Mouse (Mus musculus) left cerebral cortex, postnatal 4 days (tissue): ENCODE data around the gene Ube2h. TPM values are rescaled to one million over a fixed set of nuclear protein-coding genes. Genes with fewer than 3 reads are reported as not detected.

Source experiments
- DNase-seq: peaks from one replicate; pipeline ENCODE4 v3.0.0-alpha.2; 2022
- intact Hi-C: fragments of 180-260 bp; cut with DNase I; formaldehyde crosslinking; loops from one replicate; pipeline ENCODE4 v1.15.1; 2025
- microRNA-seq: library from miRNA; unstranded; fragments of <30 nt; microRNA quantifications from one replicate; pipeline ENCODE4 v1.2.0, GENCODE M21; 2022
- total RNA-seq, 2 experiments: library from RNA; stranded (reverse); gene quantifications; 2 replicates each; pipeline ENCODE4 v1.2.3; 2021

Gene Ube2h
- total RNA-seq, 2 experiments from 2014 or later, result 80.7 to 86.4 TPM

DNA sequence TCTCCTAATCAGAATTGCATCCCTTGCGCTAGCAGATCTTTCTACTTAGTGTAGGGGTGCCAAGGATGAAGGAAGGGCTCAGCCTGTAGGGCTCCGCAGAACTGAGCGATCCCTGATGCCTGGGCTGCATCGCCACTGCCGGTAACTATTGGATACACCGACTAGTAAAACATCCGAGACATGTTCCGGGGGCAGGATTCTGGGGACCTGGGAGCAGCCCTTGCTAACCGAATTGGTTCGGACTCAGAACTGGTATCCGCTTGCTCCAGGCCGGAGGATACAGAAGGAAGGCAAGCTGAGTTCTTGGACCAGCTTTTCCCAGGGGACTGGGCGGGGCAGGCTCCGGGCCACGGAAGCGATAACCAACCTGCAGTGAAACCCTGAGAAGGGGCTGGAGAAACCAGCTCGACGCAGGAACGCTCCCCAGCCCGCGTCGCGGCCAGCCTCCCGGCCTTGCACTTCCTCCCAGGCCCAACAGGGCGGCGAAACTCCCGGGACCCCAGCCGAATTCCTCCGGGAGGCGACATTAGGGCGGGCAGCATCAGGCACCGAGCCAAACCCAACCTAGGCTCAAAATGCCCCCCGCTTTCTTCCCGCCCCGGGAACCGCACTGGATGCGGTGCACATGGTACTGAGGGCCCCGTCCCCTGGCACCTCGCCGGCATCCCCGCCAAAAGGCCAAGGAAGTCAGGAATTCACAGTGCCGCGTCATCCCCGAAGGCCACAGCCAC, 131.4 kb downstream of the Ube2h start:
- DNase-seq, result no peak
- intact Hi-C loops, result no loop called here

DNA sequence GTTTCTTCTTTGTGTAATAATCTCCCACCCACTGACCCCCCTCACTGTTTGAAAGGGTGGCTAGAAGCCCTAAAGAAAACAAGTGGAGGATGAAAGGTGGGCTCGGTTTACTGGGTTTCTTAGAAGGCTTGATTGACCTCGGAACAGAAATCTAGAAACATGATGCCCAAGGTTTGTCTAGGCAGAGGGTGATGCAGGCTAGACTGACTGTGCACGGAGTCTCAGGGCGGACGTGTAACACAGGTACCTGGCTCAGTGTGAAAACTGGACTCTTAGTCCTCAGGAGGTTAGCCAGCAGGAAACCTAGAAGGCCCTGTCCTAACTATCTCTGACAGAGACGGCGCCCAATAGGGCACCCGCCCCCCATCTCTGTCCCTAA, 131.9 kb downstream of the Ube2h start:
- no peak for DNase-seq
- intact Hi-C loops, result no loop called here

GRCm38 (mm10) chr6:30171967-30172366, 132.4 kb downstream of the Ube2h start:
- intact Hi-C loops, result no loop called here
- DNase-seq, result no peak

DNA sequence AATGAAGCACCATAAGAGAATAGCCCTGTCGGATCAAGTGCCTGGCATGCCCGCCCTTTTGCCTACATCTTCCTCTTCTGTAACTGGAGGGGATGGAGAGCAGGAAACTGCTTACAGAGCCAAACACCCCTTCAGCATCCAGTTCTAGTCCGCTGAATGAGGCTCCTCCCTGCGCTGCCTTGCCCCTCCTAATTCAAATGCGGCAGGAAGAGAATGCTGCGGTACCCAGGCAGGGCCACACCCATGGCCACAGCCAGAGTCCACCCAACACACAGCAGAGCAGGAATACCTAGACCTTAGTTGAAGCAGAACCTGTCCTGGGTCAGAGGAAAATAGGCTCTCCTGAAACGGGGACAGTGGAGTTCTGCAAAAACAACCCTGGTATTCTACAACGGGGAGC, 133.1 kb downstream of the Ube2h start:
- no peak for DNase-seq
- intact Hi-C loops, result no loop called here

- intact Hi-C loops, result no loop called here
- peak; percentile 87 for DNase-seq
These were observed 135.2 kb downstream of the Ube2h start for GRCm38 (mm10) chr6:30169148-30169547.

DNA sequence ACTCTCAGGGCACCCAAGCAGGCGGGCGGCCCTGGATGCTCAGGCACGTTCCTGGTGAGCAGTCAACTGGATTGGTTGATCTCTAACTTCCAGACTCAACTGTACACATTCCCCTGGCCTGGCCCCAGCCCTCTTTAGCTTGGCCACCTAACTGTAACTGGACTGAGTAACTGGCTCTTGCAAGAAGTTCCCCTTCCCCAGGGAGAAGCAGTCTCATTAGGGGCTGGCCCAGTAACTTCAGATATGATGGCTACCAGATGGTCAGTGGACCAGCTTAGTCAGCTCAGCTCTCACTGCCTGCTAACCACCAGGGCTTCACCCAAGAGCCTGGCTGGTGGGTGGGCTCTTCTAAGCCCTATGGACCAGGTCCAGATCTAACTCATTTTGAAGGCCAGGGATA, 136.1 kb downstream of the Ube2h start:
- no peak for DNase-seq
- intact Hi-C loops, result no loop called here

GRCm38 (mm10) chr6:30167192-30167591, 137.1 kb downstream of the Ube2h start:
- DNase-seq, result no peak
- intact Hi-C loops, result no loop called here

- DNase-seq, result no peak
- intact Hi-C loops, result no loop called here
These were observed 138.0 kb downstream of the Ube2h start for GRCm38 (mm10) chr6:30166349-30166748.

GRCm38 (mm10) chr6:30162091-30162490, 142.2 kb downstream of the Ube2h start:
- no peak for DNase-seq
- intact Hi-C loops, result no loop called here

- intact Hi-C loops, result no loop called here
These were observed 142.7 kb downstream of the Ube2h start for GRCm38 (mm10) chr6:30161618-30162017.

More at GRCm38 (mm10) chr6:30161618-30162017, 142.7 kb downstream of the Ube2h start:
- DNase-seq, result no peak

Small RNA genes lying within 50 kb of the gene (microRNA-seq; reads per million reads assigned to microRNA genes)
- gene Mir182 (143 reads per million, percentile 53 among the genes with 10 or more reads in this experiment), gene Mir183 (345 reads per million, percentile 65 among the genes with 10 or more reads in this experiment), gene Mir96 (3.3 reads per million, percentile 4 among the genes with 10 or more reads in this experiment)

Other genes starting within 250 kb of the Ube2h start
- gene Zc3hc1, start 86.5 kb upstream of the Ube2h start, total RNA-seq, result 10 to 100 TPM; 38.1 to 39.7 TPM
- gene Klhdc10, start 97.3 kb upstream of the Ube2h start, total RNA-seq, result 100 to 1,000 TPM; 154 to 156 TPM
- gene Tmem209, start 205.2 kb upstream of the Ube2h start, total RNA-seq, result 10 to 100 TPM; 17.7 to 19.7 TPM
- 1 to 10 TPM in 1 of 2 experiments, under 1 TPM in 1; 0.56 to 1.2 TPM for gene Ssmem1, start 205.3 kb upstream of the Ube2h start, total RNA-seq
- gene Cpa2, start 237.0 kb upstream of the Ube2h start, total RNA-seq, result 1 to 10 TPM; 4.2 to 4.7 TPM